Mouse (Mus musculus) CH12.LX (cell line): ENCODE data around the gene Scaf1. TPM values are rescaled to one million over a fixed set of nuclear protein-coding genes. Genes with fewer than 3 reads are reported as not detected.

Experiments
- DNase-seq: peaks from one replicate; pipeline ENCODE4 v3.0.0-alpha.2; 2013; ENCODE audit errors: extremely low read depth
- H3K27ac ChIP-seq: 2 replicates; pipeline ENCODE4 v1.5.1; 2012; ENCODE audit warnings: low read depth, mild to moderate bottlenecking, control low read depth, moderate library complexity; ENCODE audit not compliant: insufficient read depth
- H3K27me3 ChIP-seq: replicated peaks from 2 replicates; pipeline ENCODE3; 2012; ENCODE audit warnings: inconsistent platforms
- H3K36me3 ChIP-seq, 2 experiments: replicated peaks in 1 of 2; 2 replicates each; pipeline versions ENCODE3 to v1.6.1; 2012; ENCODE audit warnings: inconsistent platforms in 1 of 2, low read length in 1 of 2, mild to moderate bottlenecking in 1 of 2, mixed read lengths in 1 of 2, moderate library complexity in 1 of 2; ENCODE audit not compliant: control insufficient read depth in 1 of 2, insufficient read depth in 1 of 2
- H3K4me1 ChIP-seq, 2 experiments: 2 replicates each; pipeline ENCODE4 v1.6.1; 2012; ENCODE audit warnings: inconsistent platforms in 1 of 2, moderate library complexity in 1 of 2; ENCODE audit not compliant: insufficient read depth in 2 of 2, control insufficient read depth in 1 of 2
- H3K4me2 ChIP-seq: 2 replicates; pipeline ENCODE4 v1.6.1; 2012; ENCODE audit warnings: low read depth, mild to moderate bottlenecking, control low read depth; ENCODE audit not compliant: poor library complexity, insufficient read depth, severe bottlenecking
- H3K4me3 ChIP-seq, 3 experiments: fragments of 150-350 bp in 1 of 3; sonication (generic) in 1 of 3; replicated peaks in 1 of 3; 2 replicates each; pipeline versions ENCODE3 to v1.5.1; 2011 to 2012; ENCODE audit warnings: low read depth in 2 of 3, low read length in 2 of 3, mild to moderate bottlenecking in 2 of 3, moderate library complexity in 2 of 3, control low read depth in 1 of 3, improper control_type of control experiment in 1 of 3, inconsistent platforms in 1 of 3, mixed read lengths in 1 of 3; ENCODE audit not compliant: poor library complexity in 1 of 3
- H3K79me2 ChIP-seq: replicated peaks from 2 replicates; pipeline ENCODE4 v1.6.1; 2012; ENCODE audit warnings: mild to moderate bottlenecking, moderate library complexity; ENCODE audit not compliant: control insufficient read depth, poor library complexity, insufficient read depth, severe bottlenecking; ENCODE audit errors: extremely low read depth
- H3K9ac ChIP-seq: 2 replicates; pipeline ENCODE4 v1.6.1; 2012; ENCODE audit warnings: low read depth, mild to moderate bottlenecking, control low read depth, moderate library complexity; ENCODE audit not compliant: insufficient read depth
- H3K9me3 ChIP-seq: replicated peaks from 2 replicates; pipeline ENCODE3; 2012; ENCODE audit warnings: low read length, inconsistent platforms, mixed read lengths
- CTCF ChIP-seq, 2 experiments: IDR thresholded peaks in 1 of 2; conservative IDR thresholded peaks in 1 of 2; 2 replicates each; pipeline ENCODE4 v1.5.1; 2011 to 2012; ENCODE audit warnings: low read depth in 2 of 2, low read length in 2 of 2, improper control_type of control experiment in 1 of 2, inconsistent platforms in 1 of 2, mild to moderate bottlenecking in 1 of 2, moderate library complexity in 1 of 2
- E2F4 ChIP-seq: IDR thresholded peaks from 2 replicates; pipeline ENCODE4 v1.6.1; 2011; ENCODE audit warnings: low read depth, low read length, improper control_type of control experiment; ENCODE audit not compliant: insufficient replicate concordance
- ELF1 ChIP-seq: IDR thresholded peaks from 2 replicates; pipeline ENCODE4 v1.6.1; 2014; ENCODE audit warnings: low read depth, mild to moderate bottlenecking, inconsistent platforms, low read length, improper control_type of control experiment
- ETS1 ChIP-seq: conservative IDR thresholded peaks from 2 replicates; pipeline ENCODE4 v1.6.1; 2012; ENCODE audit warnings: low read depth, mild to moderate bottlenecking, inconsistent platforms, low read length, improper control_type of control experiment, moderate library complexity
- GABPA ChIP-seq: IDR thresholded peaks from 2 replicates; pipeline ENCODE4 v1.6.1; 2012; ENCODE audit warnings: low read depth, low read length, improper control_type of control experiment, inconsistent platforms; ENCODE audit not compliant: insufficient replicate concordance
- HCFC1 ChIP-seq: IDR thresholded peaks from 2 replicates; pipeline ENCODE4 v1.6.1; 2012; ENCODE audit warnings: low read depth, mild to moderate bottlenecking, inconsistent platforms, low read length, improper control_type of control experiment
- MEF2A ChIP-seq: IDR thresholded peaks from 2 replicates; pipeline ENCODE4 v1.6.1; 2014; ENCODE audit warnings: low read depth, mild to moderate bottlenecking, inconsistent platforms, low read length, improper control_type of control experiment, borderline replicate concordance
- MXI1 ChIP-seq: IDR thresholded peaks from 2 replicates; pipeline ENCODE4 v1.6.1; 2011; ENCODE audit warnings: mild to moderate bottlenecking, low read depth, low read length, improper control_type of control experiment
- MYC ChIP-seq: IDR thresholded peaks from 2 replicates; pipeline ENCODE4 v1.6.1; 2011; ENCODE audit warnings: low read depth, mild to moderate bottlenecking, improper control_type of control experiment, low read length
- NELFE ChIP-seq: IDR thresholded peaks from 2 replicates; pipeline ENCODE4 v1.6.1; 2011; ENCODE audit warnings: low read depth, low read length, improper control_type of control experiment
- POLR2AphosphoS2 ChIP-seq: IDR thresholded peaks from 2 replicates; pipeline ENCODE4 v1.6.1; 2011; ENCODE audit warnings: low read depth, low read length, improper control_type of control experiment
- RAD21 ChIP-seq: IDR thresholded peaks from 2 replicates; pipeline ENCODE4 v1.6.1; 2011; ENCODE audit warnings: low read depth, mild to moderate bottlenecking, low read length, improper control_type of control experiment, moderate library complexity
- SIN3A ChIP-seq: IDR thresholded peaks from 2 replicates; pipeline ENCODE4 v1.6.1; 2012; ENCODE audit warnings: low read length, improper control_type of control experiment, inconsistent platforms
- TBP ChIP-seq: conservative IDR thresholded peaks from 2 replicates; pipeline ENCODE4 v1.6.1; 2011; ENCODE audit warnings: low read depth, low read length, improper control_type of control experiment
- UBTF ChIP-seq: IDR thresholded peaks from 2 replicates; pipeline ENCODE4 v1.6.1; 2012; ENCODE audit warnings: low read depth, mild to moderate bottlenecking, inconsistent platforms, low read length, improper control_type of control experiment, moderate library complexity
- ZC3H11A ChIP-seq: IDR thresholded peaks from 2 replicates; pipeline ENCODE4 v1.6.1; 2012; ENCODE audit warnings: low read depth, mild to moderate bottlenecking, inconsistent platforms, low read length, improper control_type of control experiment
- ZKSCAN1 ChIP-seq: IDR thresholded peaks from 2 replicates; pipeline ENCODE4 v1.6.1; 2012; ENCODE audit warnings: low read depth, inconsistent platforms, low read length, improper control_type of control experiment, borderline replicate concordance
- ZMIZ1 ChIP-seq: IDR thresholded peaks from 2 replicates; pipeline ENCODE4 v1.6.1; 2012; ENCODE audit warnings: low read depth, mild to moderate bottlenecking, inconsistent platforms, low read length, improper control_type of control experiment
- dilution Hi-C: fragments of 300-500 bp; cut with MboI; formaldehyde crosslinking; loops from 2 replicates; pipeline ENCODE4 v1.14.3; 2020; ENCODE audit warnings: low sequenced_read_pairs; ENCODE audit not compliant: extremely low pct_unique_long_range_greater_than_20kb, extremely low pct_ligation_motif_present
- in situ Hi-C: fragments of 300-500 bp; cut with MboI; formaldehyde crosslinking; loops from 3 replicates; pipeline ENCODE4 v1.14.3; 2019; ENCODE audit warnings: low sequenced_read_pairs, low pct_ligation_motif_present, low pct_unique_long_range_greater_than_20kb, mixed read lengths
- polyA plus RNA-seq: library from polyadenylated mRNA; unstranded; fragments of >175 nt; gene quantifications from 2 replicates; pipeline ENCODE4 v1.2.1, GENCODE M21; 2012; ENCODE audit warnings: low read depth; ENCODE audit not compliant: insufficient read length
- total RNA-seq, 2 experiments: library from RNA; depleted of rRNA; stranded (reverse); fragments of 300-350 nt in 1 of 2; fragments of >200 nt in 1 of 2; gene quantifications; 2 replicates each; pipeline ENCODE4 v1.2.3; 2012 to 2014

The Scaf1 gene
- total and polyA plus RNA-seq, 3 experiments: 5.4 to 41.9 (median 18.2) TPM

GRCm38 (mm10) chr7:45026256-45026655 lies 10.1 kb upstream of the Scaf1 start:
- in situ Hi-C loops (no loop called here), dilution Hi-C loops (no loop called here)
- TF ChIP-seq TBP (no peak), ZC3H11A (no peak), GABPA (no peak), MEF2A (no peak), NELFE (no peak)
- Histone ChIP-seq H3K4me2 (no peak overlapping the region), H3K79me2 (no peaks in the 10 kb centered on the region), H3K4me3 (no peak overlapping the region), H3K36me3 (peaks cover 33 to 66% of the 10 kb centered on the region in 2 experiments), H3K9ac (no peak overlapping the region), H3K27ac (no peak overlapping the region), H3K4me1 (no peaks in the 10 kb centered on the region; a peak in 1 of 4 replicates), H3K27me3 (no peaks in the 10 kb centered on the region), H3K9me3 (no peaks in the 10 kb centered on the region)
- no peak for DNase-seq

- no peak overlapping the region for H3K27ac ChIP-seq
- no peaks in the 10 kb centered on the region; a peak in 1 of 4 replicates for H3K4me1 ChIP-seq
- H3K79me2 ChIP-seq: no peaks in the 10 kb centered on the region
- in situ Hi-C loops: no loop called here
- dilution Hi-C loops: no loop called here
- no peaks in the 10 kb centered on the region for H3K9me3 ChIP-seq
- no peaks in the 10 kb centered on the region for H3K27me3 ChIP-seq
- no peak overlapping the region for H3K9ac ChIP-seq
- no peak overlapping the region for H3K4me2 ChIP-seq
- no peak for DNase-seq
- H3K4me3 ChIP-seq: no peak overlapping the region
- no peak for TF ChIP-seq GABPA
- TF ChIP-seq ELF1: no peak
- no peak for TF ChIP-seq NELFE
- no peak for TF ChIP-seq MEF2A
- no peak for TF ChIP-seq CTCF (conservative IDR thresholded peaks at IDR 0.05 in 1 of 2, IDR thresholded peaks at IDR 0.05 in 1 of 2; ENCODE audit: low read depth in 2 of 2, low read length in 2 of 2)
- TF ChIP-seq MXI1: no peak
- TF ChIP-seq ETS1: no peak
- no peak for TF ChIP-seq SIN3A
- no peak for TF ChIP-seq E2F4
- no peak for TF ChIP-seq ZMIZ1
- no peak for TF ChIP-seq RAD21
- no peak for TF ChIP-seq ZC3H11A
- TF ChIP-seq MYC: no peak
- no peak for TF ChIP-seq UBTF
- TF ChIP-seq HCFC1: no peak
- TF ChIP-seq POLR2AphosphoS2: no peak
- no peak for TF ChIP-seq ZKSCAN1
- TF ChIP-seq, all 38 proteins: peak for 0
- peaks cover 27 to 66% of the 10 kb centered on the region in 2 experiments for H3K36me3 ChIP-seq
Observed at GRCm38 (mm10) chr7:45025601-45026220, 9.5 kb upstream of the Scaf1 start.
